Mouse (Mus musculus) Muller cell, postnatal 12 days (primary cell): Measurements from ENCODE around the gene Foxp3.
A peak's percentile ranks its signal among the peaks of the same experiment; 100 is the strongest.

Experiments used
- DNase-seq: peaks from one replicate; pipeline ENCODE4 v3.0.0-alpha.2; 2015; ENCODE audit errors: inconsistent ontology term

The Foxp3 gene

GRCm38 (mm10) chrX:7573176-7574086 lies at the start of gene Foxp3:
TSS of gene Foxp3 (plus strand) at chrX:7573644.
- DNase-seq = no peak

GRCm38 (mm10) chrX:7524961-7525360 lies 48.5 kb upstream of the Foxp3 start:
- DNase-seq = no peak

DNA sequence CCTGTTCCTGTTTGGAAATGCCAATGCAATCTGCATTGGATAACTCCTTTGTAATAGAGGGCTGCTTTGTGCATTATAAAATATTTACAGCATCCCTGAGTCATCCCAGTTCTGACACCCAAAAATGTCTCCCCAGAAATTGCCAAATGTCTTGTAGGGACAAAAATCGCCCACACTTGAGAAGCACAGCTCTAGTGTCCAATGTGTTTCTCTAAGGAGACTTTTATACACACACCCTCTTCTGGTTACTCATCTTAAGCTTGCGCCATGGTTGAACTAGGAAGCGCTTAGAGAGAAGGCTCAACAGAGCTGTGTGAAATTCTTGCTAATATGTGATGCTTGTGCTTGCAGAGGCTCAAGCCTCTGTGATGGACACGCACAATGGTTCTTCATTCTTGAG lies 20.0 kb upstream of the Foxp3 start:
- no peak for DNase-seq

GRCm38 (mm10) chrX:7563076-7563475 lies 10.4 kb upstream of the Foxp3 start:
- no peak for DNase-seq

DNA sequence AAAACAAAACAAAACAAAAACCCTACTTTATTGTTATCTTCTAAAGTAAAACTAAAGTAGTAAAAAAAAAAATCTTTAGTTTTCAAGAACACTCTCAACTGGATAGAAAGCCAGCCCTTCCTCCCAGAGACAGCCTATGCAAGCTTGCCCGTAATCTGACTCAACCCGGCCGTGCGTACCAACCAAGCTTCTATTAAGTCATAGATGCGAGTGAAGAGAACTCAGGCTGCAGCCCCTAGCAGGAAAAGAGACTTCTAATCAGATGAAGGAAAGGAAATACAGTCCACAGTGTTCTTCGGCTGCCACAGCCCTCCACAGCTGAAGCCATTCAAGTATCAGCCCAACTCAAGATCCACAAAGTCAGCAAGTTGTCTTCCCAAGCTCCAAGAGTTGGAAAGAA lies 7.1 kb upstream of the Foxp3 start:
- no peak for DNase-seq

DNA sequence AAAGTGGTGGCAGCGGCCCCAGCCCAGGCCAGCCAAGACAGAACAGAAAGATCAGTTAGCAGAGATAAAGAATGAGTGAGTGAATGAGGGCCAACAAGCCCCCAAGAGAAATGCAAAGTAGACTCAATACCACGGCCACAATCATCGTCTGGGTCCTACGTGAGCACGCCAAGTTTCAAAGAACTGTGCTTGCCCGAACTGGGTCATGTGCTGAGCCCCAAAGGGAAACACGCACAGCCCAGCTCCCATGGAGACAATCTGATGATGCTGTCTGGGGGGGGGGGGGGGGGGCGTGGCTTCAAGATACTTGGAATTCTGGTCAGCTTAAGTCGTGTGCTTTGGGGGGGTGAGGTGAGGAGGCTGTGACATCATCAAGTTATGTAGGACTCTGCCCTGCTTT lies 6.0 kb upstream of the Foxp3 start:
- DNase-seq = no peak

- DNase-seq = no peak
These were observed 2.8 kb upstream of the Foxp3 start for GRCm38 (mm10) chrX:7570481-7571175.

- no peak for DNase-seq
These were observed 1.8 kb upstream of the Foxp3 start for GRCm38 (mm10) chrX:7571565-7572136.

GRCm38 (mm10) chrX:7572466-7572865 lies 978 bp upstream of the Foxp3 start:
- no peak for DNase-seq

- peak; percentile 97 for DNase-seq
These were observed 842 bp downstream of the Foxp3 start, which contains the start of gene Ppp1r3f for GRCm38 (mm10) chrX:7574087-7574884. TSS of gene Ppp1r3f (minus strand) at chrX:7574283.

DNA sequence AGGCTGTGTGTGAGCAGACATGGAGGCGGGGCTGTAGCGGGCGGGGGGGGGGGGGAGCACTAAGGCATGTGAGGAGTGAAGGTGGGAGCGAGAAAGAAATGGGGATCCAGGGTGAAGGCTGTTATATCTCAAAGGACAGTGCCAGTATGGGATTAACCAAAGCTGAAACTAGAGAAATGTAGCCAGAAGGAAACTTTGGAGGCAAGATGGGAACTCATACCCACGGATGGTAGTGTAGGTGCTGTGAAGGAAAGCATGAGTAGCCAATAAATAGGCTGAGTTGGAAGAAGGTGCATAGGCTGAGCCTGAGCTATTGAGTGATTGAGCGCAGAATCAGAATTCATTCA lies 1.4 kb downstream of the Foxp3 start:
- DNase-seq = no peak

GRCm38 (mm10) chrX:7581151-7581550 lies 7.7 kb downstream of the Foxp3 start:
- no peak for DNase-seq

GRCm38 (mm10) chrX:7583881-7584280 lies 10.4 kb downstream of the Foxp3 start:
- no peak for DNase-seq

DNA sequence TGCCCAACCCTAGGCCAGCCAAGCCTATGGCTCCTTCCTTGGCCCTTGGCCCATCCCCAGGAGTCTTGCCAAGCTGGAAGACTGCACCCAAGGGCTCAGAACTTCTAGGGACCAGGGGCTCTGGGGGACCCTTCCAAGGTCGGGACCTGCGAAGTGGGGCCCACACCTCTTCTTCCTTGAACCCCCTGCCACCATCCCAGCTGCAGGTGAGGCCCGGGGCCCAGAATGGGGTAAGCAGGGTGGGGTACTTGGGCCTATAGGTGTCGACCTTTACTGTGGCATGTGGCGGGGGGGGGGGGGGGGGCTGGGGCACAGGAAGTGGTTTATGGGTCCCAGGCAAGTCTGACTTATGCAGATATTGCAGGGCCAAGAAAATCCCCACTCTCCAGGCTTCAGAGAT lies 12.9 kb downstream of the Foxp3 start:
- no peak for DNase-seq

DNA sequence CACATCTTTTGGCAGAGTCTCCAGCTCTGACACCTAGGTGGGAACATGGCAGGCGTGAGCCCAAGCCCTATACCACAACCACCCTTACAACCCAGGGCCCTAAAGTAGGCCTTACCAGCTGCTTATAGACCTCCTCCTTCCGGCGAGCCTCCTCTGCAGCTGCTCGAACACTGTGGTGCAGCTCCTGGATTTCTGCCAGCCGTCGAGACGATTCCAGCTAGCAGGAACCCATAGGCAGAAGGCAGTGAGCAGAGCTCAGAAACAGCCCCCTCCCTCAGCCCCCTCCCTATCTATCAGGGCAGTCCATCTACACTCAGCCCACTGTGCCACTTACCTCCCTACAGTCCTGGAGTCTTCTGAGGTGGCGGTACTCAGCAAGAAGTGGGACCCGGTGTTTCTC lies 21.9 kb downstream of the Foxp3 start:
- no peak for DNase-seq

- DNase-seq = no peak
These were observed 30.6 kb downstream of the Foxp3 start for GRCm38 (mm10) chrX:7604004-7604403.

DNA sequence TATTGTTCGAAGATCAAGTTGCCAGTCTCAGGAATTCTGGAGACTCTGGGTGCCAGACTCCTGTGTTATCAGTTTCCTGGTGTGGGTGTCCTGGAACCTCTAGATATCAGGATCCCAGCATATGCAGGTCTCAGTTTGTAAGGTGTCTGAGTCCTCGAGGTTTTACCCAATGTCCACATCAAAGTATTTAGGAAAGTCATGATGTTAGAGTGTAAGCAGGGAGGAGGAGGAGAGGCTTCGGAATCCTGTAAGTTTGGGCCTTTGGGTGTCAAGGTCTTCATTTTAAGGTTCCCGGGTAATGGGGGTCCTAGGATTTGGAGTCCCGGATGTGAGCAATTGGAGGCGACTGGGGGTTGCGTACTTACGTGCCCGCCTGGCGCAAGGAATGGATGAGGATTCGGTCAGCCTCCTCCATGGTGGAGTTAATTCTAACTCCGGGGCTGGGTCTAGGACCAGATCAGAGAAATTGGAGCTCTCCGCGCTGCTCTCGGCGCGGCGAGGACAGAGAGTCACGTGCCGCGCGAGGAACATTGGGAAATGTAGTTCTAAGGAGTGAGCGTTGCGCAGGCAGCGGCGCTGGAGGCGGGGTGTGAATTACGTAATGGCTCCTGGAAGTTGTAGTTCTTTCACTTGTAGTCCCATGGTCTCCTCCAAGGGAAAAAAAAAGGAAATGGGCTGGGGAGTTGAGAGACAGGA lies 31.6 kb downstream of the Foxp3 start, which contains the start of gene Ccdc22:
Gene Ccdc22 (minus strand): TSS at position 639 of the 696 bp plus-strand sequence.
- peak; percentile 76 for DNase-seq

GRCm38 (mm10) chrX:7605575-7605941 lies 32.1 kb downstream of the Foxp3 start:
- no peak for DNase-seq

- DNase-seq = no peak
These were observed 33.3 kb downstream of the Foxp3 start, which contains the start of gene Cacna1f for GRCm38 (mm10) chrX:7606783-7607182. TSS of gene Cacna1f (plus strand) at chrX:7607083.

GRCm38 (mm10) chrX:7610035-7610434 lies 36.6 kb downstream of the Foxp3 start:
- no peak for DNase-seq
